Mouse (Mus musculus) B cell, adult 2 months (primary cell): ENCODE results near the gene Qtrt1.

Source experiments
- DNase-seq, 2 experiments: peaks; one replicate each; pipeline ENCODE4 v3.0.0; 2022

The Qtrt1 gene

GRCm38 (mm10) chr9:21411669-21412550 is at the start of gene Qtrt1:
Gene Qtrt1, plus strand, starts transcription at chr9:21411837.
- DNase-seq, result peak; percentile 82 to 85

GRCm38 (mm10) chr9:21366541-21367220 is 45.0 kb upstream of the Qtrt1 start:
- peak; percentile 87 for DNase-seq

GRCm38 (mm10) chr9:21367357-21368111 is 44.1 kb upstream of the Qtrt1 start, which contains the start of gene Ilf3:
Gene Ilf3, plus strand, starts transcription at chr9:21367871.
- peak; percentile 99 to 100 for DNase-seq

- peak; percentile 93 to 94 for DNase-seq
Measured at GRCm38 (mm10) chr9:21368131-21368584, 43.5 kb upstream of the Qtrt1 start.

- DNase-seq, result peak in 1 of 2 experiments; percentile 18
Measured at GRCm38 (mm10) chr9:21369080-21369479, 42.6 kb upstream of the Qtrt1 start.

GRCm38 (mm10) chr9:21370876-21371275 is 40.8 kb upstream of the Qtrt1 start:
- DNase-seq, result no peak

- DNase-seq, result no peak
Measured at GRCm38 (mm10) chr9:21372508-21372907, 39.1 kb upstream of the Qtrt1 start.

GRCm38 (mm10) chr9:21379195-21379594 is 32.4 kb upstream of the Qtrt1 start:
- DNase-seq, result peak; percentile 34 to 36

- no peak for DNase-seq
Measured at GRCm38 (mm10) chr9:21380868-21381267, 30.8 kb upstream of the Qtrt1 start.

GRCm38 (mm10) chr9:21383966-21384365 is 27.7 kb upstream of the Qtrt1 start:
- no peak for DNase-seq

- no peak for DNase-seq
Measured at GRCm38 (mm10) chr9:21392646-21393175, 18.9 kb upstream of the Qtrt1 start.

GRCm38 (mm10) chr9:21395692-21396091 is 15.9 kb upstream of the Qtrt1 start:
- DNase-seq, result no peak

- DNase-seq, result no peak
Measured at GRCm38 (mm10) chr9:21397170-21397569, 14.5 kb upstream of the Qtrt1 start.

- DNase-seq, result no peak
Measured at GRCm38 (mm10) chr9:21401042-21401441, 10.6 kb upstream of the Qtrt1 start.

- DNase-seq, result no peak
Measured at GRCm38 (mm10) chr9:21402764-21403253, 8.8 kb upstream of the Qtrt1 start.

GRCm38 (mm10) chr9:21403745-21404144 is 7.9 kb upstream of the Qtrt1 start:
- no peak for DNase-seq

- no peak for DNase-seq
Measured at GRCm38 (mm10) chr9:21405525-21405924, 6.1 kb upstream of the Qtrt1 start.

GRCm38 (mm10) chr9:21407951-21408350 is 3.7 kb upstream of the Qtrt1 start:
- DNase-seq, result no peak

GRCm38 (mm10) chr9:21408624-21409023 is 3.0 kb upstream of the Qtrt1 start:
- no peak for DNase-seq

- DNase-seq, result peak; percentile 91
Measured at GRCm38 (mm10) chr9:21409592-21410317, 1.9 kb upstream of the Qtrt1 start.

- DNase-seq, result no peak
Measured at GRCm38 (mm10) chr9:21417866-21418265, 6.2 kb downstream of the Qtrt1 start.

GRCm38 (mm10) chr9:21419646-21420045 is 8.0 kb downstream of the Qtrt1 start:
- no peak for DNase-seq
